Mouse (Mus musculus) brain, embryonic 14.5 days (tissue): ENCODE data around the gene Xrcc6.
"Not testable (repeated sequence)": the region's sequence is repeated elsewhere in the genome, so short reads cannot be mapped to it uniquely, and the experiment has no call there.

Source experiments
- CTCF ChIP-seq: fragments of 200-500 bp; IDR thresholded peaks from 2 replicates; pipeline ENCODE4 v1.5.1; 2012; ENCODE audit warnings: inconsistent platforms, mild to moderate bottlenecking, moderate library complexity, borderline replicate concordance; ENCODE audit not compliant: insufficient read depth, insufficient read length; ENCODE audit errors: extremely low read depth
- POLR2A ChIP-seq: fragments of 200-500 bp; IDR thresholded peaks from 2 replicates; pipeline ENCODE4 v1.6.1; 2012; ENCODE audit warnings: mild to moderate bottlenecking, inconsistent platforms, borderline replicate concordance; ENCODE audit not compliant: poor library complexity, insufficient read depth, insufficient read length, severe bottlenecking; ENCODE audit errors: extremely low read depth

GRCm38 (mm10) chr15:81969635-81970034 is 18.0 kb upstream of the Xrcc6 start:
- not testable (repeated sequence) for TF ChIP-seq POLR2A, CTCF
